Mouse (Mus musculus): ENCODE data around the gene Spink8.

Spink8 gene

DNA sequence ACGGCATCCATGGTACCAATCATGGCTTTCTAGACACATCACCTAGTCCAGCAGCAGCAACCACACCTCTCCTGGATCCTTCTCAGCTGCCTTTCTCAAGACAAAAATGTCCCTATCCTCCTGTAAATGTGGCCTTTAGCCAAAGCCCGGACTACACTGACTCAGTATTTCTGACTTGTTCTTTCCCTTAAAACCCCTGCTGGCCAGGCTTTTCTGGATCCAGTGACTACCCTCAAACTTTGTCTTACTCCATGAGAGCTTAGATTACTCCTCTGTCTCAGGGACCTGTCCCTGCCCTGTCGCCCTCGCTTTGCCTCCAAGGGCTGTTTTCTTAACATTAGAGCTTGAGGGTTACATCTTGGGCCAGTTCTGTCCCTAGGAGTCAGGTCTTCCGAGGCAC lies 38.0 kb downstream of the Spink8 start:
- Histone ChIP-seq H3K27me3 (ENCODE audit: insufficient read depth, low read length) (peaks cover 2% of the 10 kb centered on the region; the same call in 1 of the 2 replicates), H3K9me3 (ENCODE audit: low read length) (no peaks in the 10 kb centered on the region), H3K4me1 (replicated peaks; ENCODE audit: low read depth, low read length) (no peaks in the 10 kb centered on the region), H3K36me3 (ENCODE audit: insufficient read depth, low read length) (no peaks in the 10 kb centered on the region), H3K4me3 (replicated peaks; ENCODE audit: low read length) (no peak overlapping the region)
- TF ChIP-seq POU5F1 (IDR thresholded peaks at IDR 0.05; ENCODE audit: borderline replicate concordance, low read length): no peak
- TF ChIP-seq NANOG (IDR thresholded peaks at IDR 0.05; ENCODE audit: borderline replicate concordance, low read length): no peak
- no peak for TF ChIP-seq CTCF (conservative IDR thresholded peaks at IDR 0.05; ENCODE audit: low read length)

DNA sequence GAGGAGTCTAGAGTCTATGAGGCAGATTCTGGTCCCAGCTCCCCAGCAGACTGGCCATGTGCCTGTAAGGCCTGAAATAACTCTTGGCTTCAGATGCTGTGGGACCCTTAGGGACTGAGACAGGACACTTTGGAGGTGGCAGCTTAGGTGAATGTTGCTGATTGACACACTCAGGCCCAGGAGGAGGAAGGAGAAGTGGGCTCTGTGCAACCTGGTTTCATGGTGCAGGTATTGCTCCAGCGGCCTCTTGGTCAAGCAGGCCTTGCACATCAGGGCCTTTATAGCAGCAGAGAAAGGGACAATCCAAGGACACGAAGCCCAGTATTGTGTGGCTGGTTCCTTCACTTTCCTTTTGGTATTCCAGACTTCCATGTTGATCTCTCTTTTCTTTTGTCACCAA lies 42.3 kb downstream of the Spink8 start:
- H3K36me3 ChIP-seq (ENCODE audit: insufficient read depth, low read length): no peaks in the 10 kb centered on the region
- H3K4me1 ChIP-seq (replicated peaks; ENCODE audit: low read depth, low read length): 0 out of 2 replicates have a peak, but pooled peaks cover 3% of the 10 kb centered on the region
- no peak overlapping the region for H3K4me3 ChIP-seq (replicated peaks; ENCODE audit: low read length)
- peaks cover under 1% of the 10 kb centered on the region; the same call in 1 of the 2 replicates for H3K27me3 ChIP-seq (ENCODE audit: insufficient read depth, low read length)
- no peaks in the 10 kb centered on the region for H3K9me3 ChIP-seq (ENCODE audit: low read length)
- TF ChIP-seq CTCF (conservative IDR thresholded peaks at IDR 0.05; ENCODE audit: low read length) (no peak), POU5F1 (IDR thresholded peaks at IDR 0.05; ENCODE audit: borderline replicate concordance, low read length) (no peak)

DNA sequence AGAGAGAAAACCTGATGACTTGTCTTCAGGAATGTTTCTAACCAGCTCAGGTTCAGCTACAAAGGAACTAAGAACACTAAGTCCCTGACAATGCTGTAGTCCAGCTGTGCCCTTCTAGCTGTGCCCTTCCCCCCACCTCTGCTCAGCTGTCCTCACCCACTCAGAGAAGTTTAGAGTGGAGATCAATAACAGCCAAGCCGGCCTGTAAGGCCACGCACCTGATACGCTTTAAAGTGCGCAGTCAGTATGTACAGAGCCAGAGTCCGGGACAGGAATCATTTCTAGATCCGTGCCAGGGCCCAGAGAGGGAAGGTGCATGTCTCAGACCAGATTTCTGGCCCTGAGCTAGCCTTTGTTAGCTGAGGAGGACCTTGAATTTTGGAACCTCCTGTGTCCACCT lies 43.9 kb downstream of the Spink8 start:
- 0 out of 2 replicates have a peak, but pooled peaks cover 3% of the 10 kb centered on the region for H3K4me1 ChIP-seq (replicated peaks; ENCODE audit: low read depth, low read length)
- H3K9me3 ChIP-seq (ENCODE audit: low read length): no peaks in the 10 kb centered on the region
- peaks cover 3% of the 10 kb centered on the region; the same call in 1 of the 2 replicates for H3K27me3 ChIP-seq (ENCODE audit: insufficient read depth, low read length)
- TF ChIP-seq CTCF (conservative IDR thresholded peaks at IDR 0.05; ENCODE audit: low read length) (no peak), NANOG (IDR thresholded peaks at IDR 0.05; ENCODE audit: borderline replicate concordance, low read length) (no peak), POU5F1 (IDR thresholded peaks at IDR 0.05; ENCODE audit: borderline replicate concordance, low read length) (no peak)
- no peak overlapping the region for H3K4me3 ChIP-seq (replicated peaks; ENCODE audit: low read length)
- no peaks in the 10 kb centered on the region for H3K36me3 ChIP-seq (ENCODE audit: insufficient read depth, low read length)

DNA sequence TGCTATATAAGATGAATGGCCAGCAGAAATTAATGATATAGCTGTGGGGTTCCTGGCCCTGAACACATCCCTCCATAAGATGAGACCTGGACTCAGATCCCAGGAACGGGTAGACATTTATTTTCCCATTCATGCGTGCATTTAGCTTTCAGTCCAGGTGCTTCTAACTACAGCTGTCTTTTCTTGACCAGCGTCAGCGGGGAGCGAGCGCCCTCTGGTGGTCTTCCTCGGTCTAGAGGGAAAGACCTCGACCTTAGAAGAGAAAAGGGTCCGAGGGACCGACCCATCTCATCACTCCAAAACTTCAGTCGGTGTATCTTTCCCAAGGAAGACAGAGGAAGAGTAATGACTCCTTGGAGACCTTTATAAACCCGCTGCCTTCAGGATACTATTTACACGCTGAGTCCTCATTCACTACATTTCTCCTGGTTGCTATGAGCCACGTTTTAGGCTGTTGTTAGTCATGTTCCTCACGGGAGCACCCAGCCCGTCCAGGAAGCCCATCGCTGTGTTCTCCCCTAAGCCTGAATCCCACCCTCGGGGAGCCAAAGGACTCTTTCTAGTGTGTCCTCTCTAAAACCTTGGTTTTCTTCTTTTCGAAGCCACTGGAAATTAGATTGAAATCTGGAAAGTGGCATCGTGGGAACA lies 50.4 kb downstream of the Spink8 start:
- Histone ChIP-seq H3K4me3 (replicated peaks; ENCODE audit: low read length) (no peak overlapping the region), H3K36me3 (ENCODE audit: insufficient read depth, low read length) (no peaks in the 10 kb centered on the region), H3K9me3 (ENCODE audit: low read length) (no peaks in the 10 kb centered on the region), H3K4me1 (replicated peaks; ENCODE audit: low read depth, low read length) (0 out of 2 replicates have a peak, but pooled peaks cover 6% of the 10 kb centered on the region), H3K27me3 (ENCODE audit: insufficient read depth, low read length) (peaks cover 28% of the 10 kb centered on the region)
- peak; percentile 86 for TF ChIP-seq CTCF (conservative IDR thresholded peaks at IDR 0.05; ENCODE audit: low read length)
- no peak for TF ChIP-seq NANOG (IDR thresholded peaks at IDR 0.05; ENCODE audit: borderline replicate concordance, low read length)

DNA sequence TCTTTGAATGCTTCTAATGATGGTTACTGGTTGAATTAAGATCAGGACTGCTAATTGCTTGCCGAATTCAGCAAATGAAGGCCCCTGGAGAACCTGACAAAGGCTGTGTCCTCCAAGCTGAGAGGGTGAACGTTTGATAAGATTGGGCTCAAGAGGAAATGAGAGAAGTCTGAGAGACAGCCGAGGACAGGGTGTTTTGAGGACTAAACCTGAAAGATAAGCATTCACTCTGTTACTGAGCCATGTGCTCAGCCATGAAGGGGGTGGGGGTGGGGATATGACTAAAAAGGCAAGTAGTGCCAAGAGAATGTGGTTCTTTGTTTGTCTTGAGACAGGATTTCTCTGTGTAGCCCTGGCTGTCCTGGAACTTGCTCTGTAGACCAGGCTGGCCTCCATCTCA lies 51.0 kb downstream of the Spink8 start:
- H3K4me1 ChIP-seq (replicated peaks; ENCODE audit: low read depth, low read length): 0 out of 2 replicates have a peak, but pooled peaks cover 6% of the 10 kb centered on the region
- H3K36me3 ChIP-seq (ENCODE audit: insufficient read depth, low read length): no peaks in the 10 kb centered on the region
- no peak for TF ChIP-seq CTCF (conservative IDR thresholded peaks at IDR 0.05; ENCODE audit: low read length)
- TF ChIP-seq NANOG (IDR thresholded peaks at IDR 0.05; ENCODE audit: borderline replicate concordance, low read length): no peak
- no peak for TF ChIP-seq POU5F1 (IDR thresholded peaks at IDR 0.05; ENCODE audit: borderline replicate concordance, low read length)
- no peak overlapping the region for H3K4me3 ChIP-seq (replicated peaks; ENCODE audit: low read length)
- H3K9me3 ChIP-seq (ENCODE audit: low read length): no peaks in the 10 kb centered on the region
- H3K27me3 ChIP-seq (ENCODE audit: insufficient read depth, low read length): peaks cover 28% of the 10 kb centered on the region

DNA sequence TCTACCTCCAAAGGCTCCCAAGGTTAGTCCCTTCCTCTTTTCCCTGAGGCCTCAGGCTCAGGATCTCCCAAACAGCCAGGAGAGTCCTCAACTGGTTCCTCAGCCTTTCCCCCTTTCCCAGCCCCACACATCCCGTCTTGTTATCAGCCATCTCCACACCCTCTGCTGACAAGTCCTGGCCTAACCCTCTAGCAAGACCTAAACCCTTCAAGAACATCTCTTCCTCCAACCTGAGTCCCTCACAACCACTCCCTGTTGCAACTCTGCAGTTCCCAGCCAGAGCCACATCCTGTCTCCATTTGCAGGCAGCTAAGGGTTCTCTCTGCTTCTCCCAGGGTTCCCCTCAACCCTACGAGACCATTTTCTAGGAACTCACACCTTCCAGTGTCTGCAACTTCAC lies 54.1 kb downstream of the Spink8 start:
- Histone ChIP-seq H3K9me3 (ENCODE audit: low read length) (no peaks in the 10 kb centered on the region), H3K4me1 (replicated peaks; ENCODE audit: low read depth, low read length) (peaks cover 15% of the 10 kb centered on the region), H3K27me3 (ENCODE audit: insufficient read depth, low read length) (peaks cover 24% of the 10 kb centered on the region), H3K36me3 (ENCODE audit: insufficient read depth, low read length) (no peaks in the 10 kb centered on the region), H3K4me3 (replicated peaks; ENCODE audit: low read length) (no peak overlapping the region)
- no peak for TF ChIP-seq NANOG (IDR thresholded peaks at IDR 0.05; ENCODE audit: borderline replicate concordance, low read length)
- TF ChIP-seq CTCF (conservative IDR thresholded peaks at IDR 0.05; ENCODE audit: low read length): no peak
- TF ChIP-seq POU5F1 (IDR thresholded peaks at IDR 0.05; ENCODE audit: borderline replicate concordance, low read length): no peak

DNA sequence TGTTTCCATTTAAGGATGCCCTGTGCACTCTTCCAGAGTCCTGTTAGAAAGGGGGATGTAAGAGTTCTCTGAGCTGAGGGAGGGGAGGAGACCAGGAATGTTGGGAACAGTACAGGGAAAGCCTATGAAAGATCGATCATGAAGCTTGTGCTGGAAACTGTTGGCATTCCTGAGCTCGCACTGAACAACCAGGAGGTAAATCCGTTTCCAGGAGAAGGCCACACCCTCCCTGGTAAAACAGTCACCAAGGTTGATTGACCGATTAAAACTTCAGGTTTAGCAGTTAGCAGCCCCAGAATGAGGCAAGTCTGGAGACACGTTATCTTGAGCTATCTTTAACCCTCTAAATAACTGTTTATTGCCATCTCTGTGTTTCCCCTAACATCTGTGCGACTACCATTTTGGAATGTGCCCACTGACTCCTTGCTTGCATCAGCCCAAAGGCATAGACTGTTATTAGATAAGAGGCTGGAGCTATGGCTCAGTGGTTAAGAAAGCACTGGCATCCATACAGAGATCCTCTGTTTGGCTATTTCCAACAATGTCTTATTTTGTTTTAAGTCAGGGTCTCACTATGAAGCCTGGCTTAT lies 59.0 kb downstream of the Spink8 start:
- Histone ChIP-seq H3K4me1 (replicated peaks; ENCODE audit: low read depth, low read length) (peaks cover 42% of the 10 kb centered on the region), H3K27me3 (ENCODE audit: insufficient read depth, low read length) (peaks cover 3% of the 10 kb centered on the region; the same call in 1 of the 2 replicates), H3K4me3 (replicated peaks; ENCODE audit: low read length) (no peak overlapping the region), H3K9me3 (ENCODE audit: low read length) (no peaks in the 10 kb centered on the region), H3K36me3 (ENCODE audit: insufficient read depth, low read length) (no peaks in the 10 kb centered on the region)
- TF ChIP-seq POU5F1 (IDR thresholded peaks at IDR 0.05; ENCODE audit: borderline replicate concordance, low read length) (no peak), CTCF (conservative IDR thresholded peaks at IDR 0.05; ENCODE audit: low read length) (no peak), NANOG (IDR thresholded peaks at IDR 0.05; ENCODE audit: borderline replicate concordance, low read length) (no peak)

DNA sequence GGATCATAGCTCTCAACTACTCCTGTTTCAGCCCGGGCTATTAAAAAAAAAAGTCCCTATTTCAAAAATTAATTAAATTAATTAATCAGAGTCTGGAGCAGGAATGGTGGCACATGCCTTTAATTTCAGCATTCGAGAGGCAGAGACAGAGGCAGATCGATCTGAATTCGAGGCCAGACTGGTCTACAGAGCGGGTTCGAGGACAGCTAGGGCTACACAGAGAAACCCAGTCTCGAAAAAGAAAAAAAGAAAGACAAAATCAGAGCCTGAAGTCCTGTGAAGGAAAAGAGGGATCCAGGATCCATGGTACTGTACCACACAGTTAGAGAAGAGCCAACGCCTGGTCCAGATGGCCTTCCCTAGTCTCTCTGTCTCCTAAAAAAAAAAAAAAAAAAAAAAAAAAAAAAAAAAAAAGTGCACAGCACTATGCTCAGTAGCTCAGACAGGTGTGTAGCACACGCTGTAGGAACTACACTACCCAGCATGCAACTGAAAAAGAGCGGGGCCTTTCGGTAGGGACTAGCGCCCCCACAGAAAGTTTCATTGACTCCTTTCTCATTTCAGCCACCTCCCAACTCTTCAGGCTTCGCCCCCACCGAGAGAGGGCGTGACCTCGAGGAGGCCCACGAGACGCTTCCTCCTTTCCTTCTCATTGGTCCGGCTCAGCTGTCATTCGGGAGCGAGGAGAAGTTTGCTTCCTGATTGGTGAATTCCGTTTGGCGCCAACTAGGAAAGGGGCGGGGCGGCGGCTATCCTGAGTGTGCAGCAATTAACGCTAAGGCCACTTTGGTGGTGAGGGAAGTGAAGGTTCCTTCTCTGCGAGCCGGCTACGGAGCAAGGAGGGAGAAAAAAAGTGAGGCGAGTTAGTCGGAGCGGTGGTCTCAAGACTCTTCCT lies 63.0 kb downstream of the Spink8 start, which contains the start of gene Cdc25a:
Gene Cdc25a (plus strand): TSS at position 783 of the 895 bp plus-strand sequence.
- H3K27me3 ChIP-seq (ENCODE audit: insufficient read depth, low read length): no peaks in the 10 kb centered on the region
- H3K36me3 ChIP-seq (ENCODE audit: insufficient read depth, low read length): peaks cover 35% of the 10 kb centered on the region
- H3K4me3 ChIP-seq (replicated peaks; ENCODE audit: low read length): peak within 1 kb of the TSS; percentile 98
- H3K4me1 ChIP-seq (replicated peaks; ENCODE audit: low read depth, low read length): peaks cover 78% of the 10 kb centered on the region
- TF ChIP-seq POU5F1 (IDR thresholded peaks at IDR 0.05; ENCODE audit: borderline replicate concordance, low read length): no peak
- no peak for TF ChIP-seq NANOG (IDR thresholded peaks at IDR 0.05; ENCODE audit: borderline replicate concordance, low read length)
- TF ChIP-seq CTCF (conservative IDR thresholded peaks at IDR 0.05; ENCODE audit: low read length): 0 out of 2 replicates have a peak, but pooled peaks have one; percentile 25
- H3K9me3 ChIP-seq (ENCODE audit: low read length): no peaks in the 10 kb centered on the region

Measured in E14TG2a.4 (cell line).